Mouse (Mus musculus) heart, postnatal 36 days (tissue): ENCODE data around the gene Chst8. TPM values are rescaled to one million over a fixed set of nuclear protein-coding genes. Genes with fewer than 3 reads are reported as not detected.

Source experiments
- DNase-seq, 2 experiments: peaks; one replicate each; pipeline ENCODE4 v3.0.0; 2021 to 2022
- intact Hi-C: fragments of 180-260 bp; cut with DNase I; formaldehyde crosslinking; loops from one replicate; pipeline ENCODE4 v1.15.1; 2025
- total RNA-seq, 2 experiments: library from RNA; stranded (reverse); gene quantifications; 2 replicates each; pipeline ENCODE4 v1.2.3; 2021

The Chst8 gene
- total RNA-seq, 2 experiments from 2014 or later: 0.24 TPM; not detected in 1

GRCm38 (mm10) chr7:34753140-34753886 is 59.2 kb downstream of the Chst8 start:
- intact Hi-C loops: no loop called here
- no peak for DNase-seq

- intact Hi-C loops: no loop called here
Observed at GRCm38 (mm10) chr7:34752151-34752762, 60.3 kb downstream of the Chst8 start.

GRCm38 (mm10) chr7:34750350-34750749 is 62.2 kb downstream of the Chst8 start:
- DNase-seq: no peak
- intact Hi-C loops: no loop called here

More at GRCm38 (mm10) chr7:34752151-34752762, 60.3 kb downstream of the Chst8 start:
- DNase-seq: peak; percentile 15 to 37

- intact Hi-C loops: no loop called here
- DNase-seq: peak in 1 of 2 experiments; percentile 16
Observed at GRCm38 (mm10) chr7:34749753-34750152, 62.8 kb downstream of the Chst8 start.

GRCm38 (mm10) chr7:34748501-34748900 is 64.0 kb downstream of the Chst8 start:
- DNase-seq: no peak
- intact Hi-C loops: no loop called here

GRCm38 (mm10) chr7:34747661-34748060 is 64.8 kb downstream of the Chst8 start:
- no peak for DNase-seq
- intact Hi-C loops: no loop called here

GRCm38 (mm10) chr7:34746586-34746985 is 65.9 kb downstream of the Chst8 start:
- no peak for DNase-seq
- intact Hi-C loops: no loop called here

- DNase-seq: peak; percentile 44 to 58
- intact Hi-C loops: no loop called here
Observed at GRCm38 (mm10) chr7:34746165-34746564, 66.3 kb downstream of the Chst8 start.

GRCm38 (mm10) chr7:34745426-34745825 is 67.1 kb downstream of the Chst8 start:
- intact Hi-C loops: no loop called here

GRCm38 (mm10) chr7:34744994-34745393 is 67.5 kb downstream of the Chst8 start:
- DNase-seq: no peak
- intact Hi-C loops: no loop called here

More at GRCm38 (mm10) chr7:34745426-34745825, 67.1 kb downstream of the Chst8 start:
- no peak for DNase-seq

- DNase-seq: no peak
- intact Hi-C loops: no loop called here
Observed at GRCm38 (mm10) chr7:34743411-34744085, 69.0 kb downstream of the Chst8 start.

GRCm38 (mm10) chr7:34739371-34739770 is 73.1 kb downstream of the Chst8 start:
- DNase-seq: no peak
- intact Hi-C loops: no loop called here

- intact Hi-C loops: no loop called here
- DNase-seq: no peak
Observed at GRCm38 (mm10) chr7:34737206-34737605, 75.3 kb downstream of the Chst8 start.

- no peak for DNase-seq
- intact Hi-C loops: no loop called here
Observed at GRCm38 (mm10) chr7:34734348-34734747, 78.2 kb downstream of the Chst8 start.

GRCm38 (mm10) chr7:34728931-34729330 is 83.6 kb downstream of the Chst8 start:
- intact Hi-C loops: no loop called here

GRCm38 (mm10) chr7:34725206-34725605 is 87.3 kb downstream of the Chst8 start:
- intact Hi-C loops: no loop called here
- DNase-seq: no peak

More at GRCm38 (mm10) chr7:34728931-34729330, 83.6 kb downstream of the Chst8 start:
- no peak for DNase-seq

GRCm38 (mm10) chr7:34722551-34723230 is 89.8 kb downstream of the Chst8 start:
- DNase-seq: no peak
- intact Hi-C loops: no loop called here

- intact Hi-C loops: no loop called here
- no peak for DNase-seq
Observed at GRCm38 (mm10) chr7:34722151-34722550, 90.4 kb downstream of the Chst8 start.

GRCm38 (mm10) chr7:34721650-34722048 is 90.9 kb downstream of the Chst8 start:
- intact Hi-C loops: no loop called here
- no peak for DNase-seq

- intact Hi-C loops: no loop called here
- DNase-seq: no peak
Observed at GRCm38 (mm10) chr7:34720882-34721649, 91.4 kb downstream of the Chst8 start.
